Mouse (Mus musculus) kidney, adult 2 months (tissue): ENCODE results near the gene Clic1.

Experiments
- CTCF ChIP-seq: fragments of 200-500 bp; conservative IDR thresholded peaks from 2 replicates; pipeline ENCODE4 v1.5.1; 2011; ENCODE audit warnings: low read depth, mild to moderate bottlenecking, control low read depth, low read length, moderate library complexity, mixed read lengths; ENCODE audit not compliant: insufficient read depth, insufficient read length
- POLR2A ChIP-seq: fragments of 200-500 bp; IDR thresholded peaks from one replicate; pipeline ENCODE4 v1.6.1; 2011; ENCODE audit warnings: low read depth, low read length, control low read depth

GRCm38 (mm10) chr17:35052271-35052798 lies 2.6 kb downstream of the Clic1 start:
- TF ChIP-seq CTCF (no peak), POLR2A (no peak)
